Mouse (Mus musculus): ENCODE measurements around the gene Bloc1s5. TPM values are rescaled to one million over a fixed set of nuclear protein-coding genes. Genes with fewer than 3 reads are reported as not detected.
"Not testable (repeated sequence)": the region's sequence is repeated elsewhere in the genome, so short reads cannot be mapped to it uniquely, and the experiment has no call there.

Gene Bloc1s5
- total RNA-seq (2021) = 1 to 10 TPM; 6.0 to 7.1 TPM
- long read RNA-seq, experiment 1, full-length matches to known transcripts = 14 of 15 reads
- long read RNA-seq, experiment 1, partial matches to known transcripts = 0 of 15 reads
- long read RNA-seq, experiment 1, other reads (novel, unspliced or antisense) = 1 of 15 reads
- long read RNA-seq, experiment 2, full-length matches to known transcripts = 11 of 12 reads
- long read RNA-seq, experiment 2, partial matches to known transcripts = 0 of 12 reads
- long read RNA-seq, experiment 2, other reads (novel, unspliced or antisense) = 1 of 12 reads

DNA sequence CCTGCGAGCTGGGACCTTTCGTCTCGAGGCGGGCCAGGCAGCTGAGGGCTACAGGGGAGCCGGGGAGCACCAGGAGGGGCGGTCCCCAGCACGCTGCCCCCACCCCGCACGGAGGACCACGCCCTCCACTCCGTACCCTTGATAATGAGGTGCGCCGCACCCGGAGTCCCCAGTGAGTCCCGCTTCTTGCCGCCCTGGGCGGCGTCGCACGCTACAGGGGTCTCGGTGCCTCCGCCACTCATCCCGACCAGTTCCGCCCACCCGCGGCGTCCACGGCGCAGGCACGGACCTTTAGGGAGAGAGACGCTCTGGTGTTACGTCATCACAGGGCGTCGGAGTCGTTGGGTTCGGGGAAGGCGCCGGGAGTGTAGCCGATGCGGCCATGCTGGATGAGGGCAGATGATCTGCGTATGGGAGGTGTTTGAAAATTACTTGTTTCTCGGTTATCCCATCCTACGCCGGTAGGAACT is at the start of gene Bloc1s5:
Bloc1s5 (minus strand) TSS at position 310 of the 470 bp plus-strand sequence.
- DNase-seq (ENCODE audit: low spot score) = peak; percentile 94

DNA sequence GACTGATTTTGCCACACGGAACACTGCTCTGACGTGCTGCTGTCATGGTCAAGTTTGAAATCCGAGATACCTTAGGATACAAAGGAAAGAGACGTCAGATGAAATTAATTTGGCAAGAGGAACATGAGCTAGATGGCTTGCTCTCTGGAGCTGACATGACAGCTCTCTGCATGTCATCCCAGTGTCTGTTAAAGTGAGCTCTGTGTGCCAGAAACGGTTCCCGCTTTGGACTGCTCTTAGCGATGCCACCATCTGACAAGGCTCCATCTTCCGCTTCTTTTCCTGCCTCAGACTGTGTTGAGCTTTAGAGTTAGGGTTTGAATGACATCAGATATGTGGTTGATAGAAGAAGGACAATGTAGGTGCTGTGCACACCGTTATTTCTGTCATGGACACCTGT is 37.4 kb upstream of the Bloc1s5 start:
- DNase-seq (ENCODE audit: low spot score) = no peak

DNA sequence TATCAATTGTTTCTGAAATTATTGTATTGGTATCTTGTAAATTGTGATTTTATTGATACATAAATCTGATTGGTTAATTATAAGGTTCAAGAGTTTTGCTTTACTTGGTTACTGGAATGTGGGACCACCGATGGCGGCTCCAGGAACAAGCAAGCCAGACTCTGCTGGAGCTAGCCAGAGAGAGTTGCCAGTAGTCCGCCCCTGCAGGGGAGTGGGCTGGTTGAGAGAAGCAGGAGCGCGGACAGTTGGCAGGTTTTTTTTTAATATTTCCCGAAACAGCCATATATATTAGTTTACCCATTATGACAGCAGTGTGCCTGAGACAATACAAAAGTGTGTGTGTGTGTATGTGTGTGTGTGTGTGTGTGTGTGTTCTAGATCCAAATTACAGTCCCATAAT is 36.5 kb upstream of the Bloc1s5 start:
- DNase-seq (ENCODE audit: low spot score) = not testable (repeated sequence)

DNA sequence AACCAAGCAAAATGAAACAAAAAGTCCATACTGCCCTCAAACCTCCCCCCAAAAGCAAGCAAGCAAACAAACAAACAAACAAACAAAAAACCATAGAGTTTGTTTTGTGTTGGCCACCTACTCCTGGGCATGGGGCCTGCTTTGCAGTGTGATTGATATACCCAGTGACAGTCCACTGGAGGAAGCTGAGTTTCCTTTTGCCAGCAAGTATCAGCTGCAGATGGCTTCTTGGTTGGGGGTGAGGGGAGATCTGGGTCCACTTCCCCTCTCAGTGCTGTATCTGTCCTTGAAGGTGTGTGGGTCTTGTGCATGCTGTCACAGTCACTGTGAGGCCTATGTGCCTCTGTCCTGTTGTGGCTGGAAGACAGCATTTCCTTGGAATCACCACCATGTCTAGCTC is 35.1 kb upstream of the Bloc1s5 start:
- no peak for DNase-seq (ENCODE audit: low spot score)

DNA sequence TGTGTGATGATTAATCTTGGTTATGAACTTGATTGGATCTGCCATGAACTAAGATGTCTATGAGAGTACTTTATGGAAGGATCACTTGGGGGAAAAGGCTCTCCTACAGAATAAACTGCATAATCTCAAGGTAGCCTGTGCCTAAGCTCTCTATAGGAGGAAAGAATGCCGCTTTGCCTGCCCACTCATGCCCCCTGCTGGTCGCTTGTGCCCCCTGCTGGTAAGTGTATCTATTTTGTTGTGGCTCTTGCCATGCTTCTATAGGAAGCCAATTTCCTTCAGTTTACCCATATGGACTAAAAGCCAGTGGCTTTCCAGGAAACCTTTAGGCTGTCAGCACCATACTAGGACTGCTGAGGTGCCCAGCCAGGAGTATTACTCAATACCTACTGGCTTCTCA is 33.6 kb upstream of the Bloc1s5 start:
- peak; percentile 17 for DNase-seq (ENCODE audit: low spot score)

DNA sequence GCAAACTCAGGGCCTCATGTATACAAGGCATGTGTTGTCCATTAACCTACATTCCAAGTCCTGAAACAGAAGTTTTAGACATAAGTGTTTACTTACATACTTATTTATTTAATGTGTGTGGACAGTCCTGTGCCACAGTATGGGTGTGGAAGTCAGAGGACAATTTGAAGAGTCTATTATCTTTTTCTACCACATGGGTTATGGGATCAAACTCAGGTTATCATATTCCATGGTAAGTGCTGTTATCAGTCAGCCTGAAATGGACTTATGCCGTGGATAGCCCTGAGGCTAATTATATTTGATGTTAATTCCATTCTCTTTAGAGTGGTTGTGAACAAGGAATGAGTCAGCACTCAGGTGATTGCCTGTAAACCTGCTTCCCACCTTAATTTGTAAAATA is 29.8 kb upstream of the Bloc1s5 start:
- DNase-seq (ENCODE audit: low spot score) = no peak

DNA sequence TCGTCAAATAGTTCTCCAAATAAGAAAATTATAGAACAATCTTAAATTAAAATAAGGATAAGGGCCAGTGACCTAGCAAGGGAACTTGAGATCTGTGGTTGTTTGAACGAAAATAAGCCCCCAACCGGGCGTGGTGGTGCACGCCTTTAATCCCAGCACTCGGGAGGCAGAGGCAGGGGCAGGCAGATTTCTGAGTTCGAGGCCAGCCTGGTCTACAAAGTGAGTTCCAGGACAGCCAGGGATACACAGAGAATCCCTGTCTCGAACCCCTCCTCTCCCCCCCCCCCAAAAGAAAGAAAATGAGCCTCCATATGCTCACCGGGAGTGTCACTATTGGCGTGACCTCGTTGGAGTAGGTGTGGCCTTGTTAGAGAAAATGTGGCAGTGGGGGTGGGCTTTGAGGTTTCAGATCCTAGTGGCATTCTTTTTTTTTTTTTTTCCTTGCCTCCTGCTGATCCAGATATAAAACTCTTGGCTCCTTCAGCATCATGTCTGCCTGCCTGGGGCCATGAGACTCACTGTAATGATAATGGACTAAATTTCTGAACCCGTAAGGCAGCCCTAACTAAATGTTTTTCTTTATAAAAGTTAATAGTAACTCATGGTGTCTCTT is 24.7 kb upstream of the Bloc1s5 start:
- DNase-seq (ENCODE audit: low spot score) = no peak

DNA sequence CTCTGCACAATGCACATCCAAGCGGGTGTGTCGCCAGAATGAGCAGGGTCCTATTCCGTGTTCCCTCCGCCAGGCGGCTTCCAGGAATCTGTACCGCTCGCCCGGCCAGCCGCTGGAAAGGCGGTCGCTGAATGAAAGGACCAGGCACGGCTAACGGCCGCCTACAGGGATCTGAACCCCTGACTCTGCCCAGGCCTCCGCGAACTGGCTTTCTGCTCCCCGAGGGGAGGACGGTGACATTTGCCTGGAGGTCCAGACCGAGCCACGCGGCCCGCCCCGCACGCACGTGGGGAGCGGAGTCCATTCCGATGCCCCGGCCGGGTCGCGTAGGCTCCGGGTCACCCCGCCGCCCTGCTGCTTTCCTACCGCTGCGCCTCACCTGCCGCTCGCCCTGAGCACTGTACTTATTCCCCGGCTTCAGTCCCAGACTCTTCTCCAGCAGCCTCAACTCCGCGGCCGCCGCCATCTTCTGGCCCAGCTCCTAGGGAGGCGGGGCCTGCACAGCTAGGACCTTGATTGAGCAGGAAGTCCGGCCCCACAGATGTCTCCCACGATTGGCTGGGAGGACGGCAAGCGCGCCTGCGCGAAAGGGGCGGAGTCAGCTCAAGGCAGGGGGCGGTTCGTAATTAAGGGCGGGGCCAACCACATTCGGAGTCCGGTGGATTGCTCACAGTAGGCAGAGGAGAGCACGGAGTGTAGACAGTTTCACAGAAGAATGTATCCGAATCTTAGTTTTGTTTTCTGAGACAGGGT is 23.8 kb upstream of the Bloc1s5 start, which contains the start of gene Eef1e1:
Eef1e1 (minus strand) TSS at position 531 of the 753 bp plus-strand sequence.
- DNase-seq (ENCODE audit: low spot score) = peak; percentile 97

DNA sequence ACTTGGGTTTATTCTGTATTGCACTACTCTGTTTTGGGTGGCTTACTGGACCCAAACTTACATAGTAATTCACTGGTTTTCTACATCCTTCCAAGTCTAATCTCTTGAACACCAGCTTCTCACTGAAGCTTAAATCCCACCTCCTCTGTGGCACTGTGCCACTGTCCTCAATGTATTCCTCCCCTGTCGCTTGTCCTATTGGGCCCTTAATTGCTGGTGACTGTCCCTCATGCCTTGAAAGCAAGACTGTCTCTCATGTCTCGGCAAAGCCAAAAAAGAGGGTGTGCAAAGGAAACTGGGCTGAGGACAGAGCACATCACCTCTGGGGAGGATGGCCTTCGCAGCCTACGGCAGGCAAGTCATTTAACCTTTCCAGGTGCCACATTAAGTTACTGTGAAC is 23.0 kb upstream of the Bloc1s5 start:
- DNase-seq (ENCODE audit: low spot score) = no peak

DNA sequence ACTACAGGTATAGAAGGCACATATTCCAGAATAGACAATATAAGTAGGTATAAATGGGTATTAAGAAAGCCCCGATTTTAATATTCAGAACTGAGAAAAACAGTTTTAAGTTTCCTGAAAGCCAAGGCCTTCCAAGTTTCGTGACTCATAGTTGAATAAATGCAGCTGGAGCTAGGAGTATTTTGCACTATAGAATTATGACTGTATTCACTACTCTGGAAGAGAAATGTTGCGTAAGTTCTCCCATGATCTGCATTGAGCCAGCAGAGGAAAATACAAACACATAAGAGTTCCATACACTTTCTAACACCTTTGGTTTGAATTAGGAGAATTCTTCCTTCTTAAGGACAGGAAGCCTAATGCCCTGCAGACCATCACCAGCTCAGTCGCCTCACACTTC is 15.4 kb upstream of the Bloc1s5 start:
- no peak for DNase-seq (ENCODE audit: low spot score)

DNA sequence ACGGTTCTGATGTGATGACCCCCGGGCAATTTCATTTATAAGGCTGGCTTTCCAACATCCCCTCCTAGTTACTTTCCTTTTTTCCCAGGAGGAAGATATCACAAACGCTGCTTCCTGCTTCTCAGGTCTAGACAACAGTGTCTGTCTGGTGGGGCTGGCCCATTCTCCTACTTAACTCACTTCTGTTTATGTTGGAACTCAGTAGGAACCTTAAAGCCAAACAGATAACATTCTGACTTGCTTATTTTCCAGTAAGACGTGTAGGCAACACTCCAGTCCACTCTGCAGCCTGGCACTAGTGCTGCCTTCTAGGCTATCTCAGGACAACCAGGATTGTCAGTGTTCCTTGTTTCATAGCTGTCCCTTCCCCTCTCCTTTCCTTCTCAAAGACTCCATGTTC is 14.2 kb upstream of the Bloc1s5 start:
- no peak for DNase-seq (ENCODE audit: low spot score)

DNA sequence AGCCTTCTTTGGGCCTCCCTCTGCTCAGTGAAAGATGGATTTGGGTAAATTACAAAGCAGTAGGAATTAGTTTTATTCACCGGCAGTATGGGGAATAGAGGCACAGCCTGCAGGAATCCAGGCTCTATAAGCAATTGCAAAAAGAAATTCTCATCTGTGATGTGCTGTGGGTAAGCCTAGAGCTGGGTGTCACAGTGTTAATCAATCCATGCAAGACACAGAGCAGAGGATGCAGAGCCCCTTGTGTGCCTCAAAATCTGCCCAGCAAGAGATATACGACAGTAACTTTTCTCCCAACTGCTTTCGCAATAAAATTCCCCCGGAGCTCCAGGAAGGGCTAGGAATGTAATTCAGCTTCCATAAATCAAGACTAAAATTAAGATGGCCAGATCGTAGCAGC is 6.5 kb upstream of the Bloc1s5 start:
- no peak for DNase-seq (ENCODE audit: low spot score)

DNA sequence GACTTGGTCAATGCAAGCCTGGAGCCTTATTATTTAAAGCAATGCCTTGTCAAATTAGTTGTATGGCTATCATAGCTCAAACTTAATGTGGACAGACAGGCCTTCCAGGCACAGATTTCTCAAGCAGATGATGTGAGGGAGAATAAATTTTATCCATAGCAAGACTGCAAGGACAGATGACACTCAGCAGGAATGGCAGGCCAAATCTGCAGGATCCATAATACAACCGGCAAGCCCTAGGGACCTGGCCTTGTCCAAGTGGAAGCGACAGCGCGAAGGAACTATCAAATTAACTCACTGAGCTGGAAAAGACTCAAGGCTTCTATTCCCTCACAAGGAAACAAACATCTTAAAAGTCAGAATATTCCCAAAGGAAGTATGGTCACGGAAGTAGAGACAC is 6.1 kb upstream of the Bloc1s5 start:
- DNase-seq (ENCODE audit: low spot score) = no peak

DNA sequence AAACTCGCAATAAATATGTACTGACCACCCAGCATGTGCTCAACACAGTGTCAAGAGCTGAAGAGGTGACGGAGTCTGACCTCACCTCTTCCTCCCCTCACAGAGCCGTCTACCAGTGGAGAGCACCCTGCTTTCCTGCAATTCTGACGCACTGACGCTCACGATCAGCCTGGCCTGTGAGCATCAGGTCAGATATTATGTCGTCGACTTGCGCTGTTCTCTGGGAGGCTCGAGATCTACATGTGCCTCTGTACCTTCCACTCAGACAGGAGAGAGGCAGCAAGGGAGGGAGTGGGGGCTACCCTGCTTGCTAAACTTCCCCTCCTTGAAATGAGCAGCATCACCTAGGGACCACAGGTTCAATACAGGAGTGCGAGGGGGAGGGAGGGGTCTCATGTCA is 3.8 kb upstream of the Bloc1s5 start:
- no peak for DNase-seq (ENCODE audit: low spot score)

DNA sequence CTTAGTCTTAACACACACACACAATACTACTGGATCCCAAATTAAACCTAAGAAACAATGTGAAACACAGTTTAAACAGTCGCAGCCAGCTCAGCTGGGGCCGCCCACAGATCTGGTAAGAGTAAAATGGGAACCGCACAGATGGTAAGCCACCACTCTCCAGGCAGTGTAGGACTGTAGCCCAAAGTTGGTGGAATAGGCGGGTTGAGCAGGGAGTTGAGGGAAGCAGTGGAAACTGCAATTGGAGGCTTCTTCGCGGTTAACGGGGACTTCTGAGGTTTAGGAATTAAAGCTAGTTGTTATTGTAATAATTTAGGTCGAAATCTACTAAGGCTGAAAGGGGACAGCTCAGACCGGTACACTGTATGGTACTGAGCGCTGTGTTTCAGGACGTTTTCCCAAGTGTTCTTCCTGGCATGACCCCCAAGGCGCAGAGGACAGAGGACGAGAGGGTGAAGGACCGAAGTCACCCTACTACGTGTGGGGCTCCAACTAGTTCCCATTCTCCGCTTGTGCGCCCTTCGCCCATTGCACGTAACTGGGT is 581 bp downstream of the Bloc1s5 start:
- no peak for DNase-seq (ENCODE audit: low spot score)

DNA sequence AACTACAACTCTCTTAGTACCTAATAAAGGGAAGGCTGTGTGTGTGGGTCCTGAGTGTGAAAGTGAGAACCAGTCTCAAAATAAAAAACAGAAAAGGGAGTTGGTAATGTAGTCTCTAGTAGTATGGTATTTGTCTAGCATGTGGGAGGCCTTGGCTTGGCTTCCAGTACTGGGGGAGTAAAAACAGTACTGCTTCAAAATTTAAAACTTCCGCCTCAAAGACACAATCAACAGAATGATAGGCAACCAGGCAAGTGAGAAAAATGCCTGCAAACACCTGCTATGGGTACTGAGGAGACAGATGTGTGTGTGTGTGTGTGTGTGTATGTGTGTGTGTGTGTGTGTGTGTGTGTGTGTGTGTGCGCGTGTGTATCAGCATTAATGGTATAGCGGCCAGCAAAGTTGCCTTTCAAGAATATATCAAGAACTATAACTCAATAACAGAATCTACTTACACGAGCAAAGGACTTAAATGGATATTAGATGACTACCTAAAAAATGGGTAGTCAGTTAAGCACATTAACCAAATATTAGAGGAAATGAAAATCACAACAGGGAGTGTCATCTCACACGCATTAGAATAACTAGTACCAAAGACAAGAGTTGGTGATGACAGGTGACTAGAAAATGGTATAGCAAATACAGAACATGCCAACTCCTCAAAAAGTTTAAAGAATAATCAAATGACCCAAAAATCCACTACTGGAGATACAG is 1.5 kb downstream of the Bloc1s5 start:
- no peak for DNase-seq (ENCODE audit: low spot score)

DNA sequence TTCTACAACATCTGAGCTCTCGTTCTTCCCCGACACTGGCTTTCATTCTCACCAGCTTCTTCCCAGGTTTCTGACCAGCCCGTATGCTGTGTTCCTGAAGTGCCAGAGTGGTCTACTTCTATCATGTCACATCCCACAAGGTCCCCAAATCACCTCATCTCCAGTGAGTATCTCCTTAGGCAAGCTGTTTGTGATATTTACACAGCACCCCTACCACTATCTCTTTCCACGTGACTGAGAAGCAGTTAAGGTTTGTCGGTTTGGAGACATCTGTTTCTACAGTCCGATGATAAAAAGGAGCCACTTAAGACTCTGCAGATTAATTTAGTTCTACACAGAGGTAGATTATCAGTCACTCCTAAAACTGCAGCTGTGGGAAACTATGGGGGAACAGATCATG is 2.4 kb downstream of the Bloc1s5 start:
- no peak for DNase-seq (ENCODE audit: low spot score)

DNA sequence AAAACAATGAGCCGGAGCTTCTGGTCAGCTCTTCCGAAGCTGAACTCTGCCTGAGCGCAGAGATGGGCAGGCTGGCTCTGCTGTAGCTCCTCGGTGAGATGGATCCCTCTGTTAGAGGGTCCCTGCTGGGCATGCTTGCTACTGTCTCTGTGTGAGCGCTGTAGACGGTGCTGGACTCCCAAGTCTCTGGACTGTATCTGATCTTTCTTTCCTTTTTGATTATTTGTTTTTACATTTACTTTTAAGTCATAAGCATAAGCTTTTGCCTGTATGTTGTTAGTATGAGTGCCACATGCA is 8.7 kb downstream of the Bloc1s5 start:
- DNase-seq (ENCODE audit: low spot score) = no peak

DNA sequence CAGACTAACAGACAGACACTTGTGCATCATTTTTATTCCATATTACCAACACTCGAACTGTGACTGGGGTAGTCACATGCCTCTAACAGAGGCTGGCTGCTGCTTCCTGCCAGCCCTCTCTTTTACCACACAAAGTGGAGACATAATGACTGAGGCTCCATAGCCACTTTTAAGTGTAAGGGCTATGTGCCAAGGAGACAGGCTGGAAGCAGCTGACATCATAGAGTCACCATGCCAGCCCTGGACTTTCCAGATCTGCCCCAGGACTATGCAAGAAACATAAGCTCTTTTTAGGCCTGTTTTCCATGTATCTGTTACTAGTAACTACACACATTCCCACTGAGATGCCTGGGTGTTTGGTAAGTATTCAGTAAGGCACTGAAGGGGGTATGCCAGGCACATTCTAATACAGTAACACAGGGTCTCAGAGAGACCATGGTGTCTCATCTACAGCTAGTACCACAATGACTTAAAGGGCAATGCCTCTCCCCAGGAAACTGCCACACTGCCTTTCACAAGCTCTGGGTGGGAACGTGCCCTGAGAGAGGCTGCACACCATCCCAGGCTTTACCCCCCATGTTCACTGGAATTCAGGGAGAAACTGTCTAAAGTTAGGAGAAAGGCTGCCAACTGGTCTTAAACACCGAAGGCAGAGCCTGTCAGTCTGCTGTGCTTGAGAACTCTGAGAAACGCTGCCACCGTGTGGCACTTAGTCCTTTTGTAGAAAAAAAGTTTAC is 9.2 kb downstream of the Bloc1s5 start:
- DNase-seq (ENCODE audit: low spot score) = no peak

DNA sequence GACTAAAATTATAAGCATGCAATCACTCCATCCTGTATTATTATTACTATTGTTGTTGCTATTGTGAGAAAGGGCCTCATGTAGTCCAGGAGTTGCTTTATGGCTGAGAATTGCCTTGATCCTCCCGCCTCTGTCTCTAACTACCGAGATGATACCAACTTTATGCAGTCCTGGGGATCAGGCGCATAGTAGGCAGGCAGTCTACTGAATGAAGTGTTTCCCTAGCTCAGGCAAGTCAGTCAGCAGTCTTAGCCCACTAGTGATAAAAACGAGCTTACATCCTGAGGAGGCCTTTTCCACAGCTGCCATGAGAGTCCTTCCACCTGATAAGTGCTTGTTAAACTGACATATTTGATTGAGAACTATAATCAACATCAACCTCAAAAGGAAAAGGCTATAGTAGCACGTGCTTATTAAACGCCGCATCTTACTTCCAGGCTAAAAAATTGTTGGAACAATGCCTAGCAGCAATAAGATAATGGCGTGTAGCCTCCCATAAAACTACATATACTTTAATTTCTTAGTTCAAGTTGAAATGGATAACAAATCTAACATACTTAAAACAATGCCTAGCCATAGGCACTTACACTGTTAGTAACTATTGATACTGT is 10.5 kb downstream of the Bloc1s5 start:
- no peak for DNase-seq (ENCODE audit: low spot score)

DNA sequence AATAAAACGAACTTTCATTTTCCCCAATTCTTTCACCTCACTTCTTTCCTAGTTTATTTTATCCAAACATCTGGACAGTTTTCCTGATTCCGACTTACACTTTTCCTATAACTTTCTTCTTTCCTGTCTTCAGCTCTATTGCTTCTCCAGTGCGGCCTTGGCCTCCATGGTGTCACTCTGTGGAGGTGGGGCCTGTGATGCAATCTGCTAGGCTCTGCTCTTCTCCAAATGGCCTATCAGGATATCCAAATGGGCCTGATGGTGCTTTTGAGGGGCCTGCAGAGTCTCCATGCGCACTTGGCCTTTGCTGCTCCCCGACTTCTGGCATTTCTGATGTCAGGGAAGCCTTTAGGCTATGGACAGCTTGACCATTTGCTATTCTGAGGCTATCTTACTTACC is 11.6 kb downstream of the Bloc1s5 start:
- DNase-seq (ENCODE audit: low spot score) = no peak
